Mouse (Mus musculus): ENCODE data around the gene Hsf2. TPM values are rescaled to one million over a fixed set of nuclear protein-coding genes. Genes with fewer than 3 reads are reported as not detected.
"Not testable (repeated sequence)": the region's sequence is repeated elsewhere in the genome, so short reads cannot be mapped to it uniquely, and the experiment has no call there.

Hsf2 gene
- total RNA-seq, 2 experiments from 2014 or later = 12.4 to 16.5 TPM

DNA sequence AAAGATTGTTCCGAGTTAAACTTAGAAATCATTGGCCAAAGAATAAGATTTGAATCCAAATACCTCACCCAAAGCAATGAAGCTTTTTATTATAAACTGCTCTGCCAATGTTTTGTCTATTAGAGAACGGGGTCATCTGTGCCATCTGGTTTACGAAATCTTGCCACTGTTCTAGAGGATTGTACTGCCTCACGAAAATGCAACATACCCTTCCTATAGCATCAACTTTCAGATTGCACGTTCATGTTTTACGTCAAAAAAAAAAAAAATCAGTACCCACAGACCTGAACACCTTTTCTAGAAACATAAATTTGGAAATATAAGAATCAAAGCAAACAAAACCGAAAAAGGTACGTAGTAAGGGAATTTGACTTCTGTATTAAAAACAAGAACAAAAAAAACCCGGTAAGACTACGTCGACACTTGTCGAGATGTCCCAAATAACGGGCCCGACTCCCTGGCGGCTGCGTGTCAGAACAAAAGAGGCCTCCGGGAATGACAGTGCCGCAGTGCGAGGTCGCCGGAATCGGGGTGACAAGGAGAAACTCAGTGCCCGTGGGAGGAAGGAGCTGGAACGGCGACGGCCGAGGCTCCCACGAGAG is 45.5 kb downstream of the Hsf2 start:
- no peak for DNase-seq (ENCODE audit: low spot score in 2 of 2)

DNA sequence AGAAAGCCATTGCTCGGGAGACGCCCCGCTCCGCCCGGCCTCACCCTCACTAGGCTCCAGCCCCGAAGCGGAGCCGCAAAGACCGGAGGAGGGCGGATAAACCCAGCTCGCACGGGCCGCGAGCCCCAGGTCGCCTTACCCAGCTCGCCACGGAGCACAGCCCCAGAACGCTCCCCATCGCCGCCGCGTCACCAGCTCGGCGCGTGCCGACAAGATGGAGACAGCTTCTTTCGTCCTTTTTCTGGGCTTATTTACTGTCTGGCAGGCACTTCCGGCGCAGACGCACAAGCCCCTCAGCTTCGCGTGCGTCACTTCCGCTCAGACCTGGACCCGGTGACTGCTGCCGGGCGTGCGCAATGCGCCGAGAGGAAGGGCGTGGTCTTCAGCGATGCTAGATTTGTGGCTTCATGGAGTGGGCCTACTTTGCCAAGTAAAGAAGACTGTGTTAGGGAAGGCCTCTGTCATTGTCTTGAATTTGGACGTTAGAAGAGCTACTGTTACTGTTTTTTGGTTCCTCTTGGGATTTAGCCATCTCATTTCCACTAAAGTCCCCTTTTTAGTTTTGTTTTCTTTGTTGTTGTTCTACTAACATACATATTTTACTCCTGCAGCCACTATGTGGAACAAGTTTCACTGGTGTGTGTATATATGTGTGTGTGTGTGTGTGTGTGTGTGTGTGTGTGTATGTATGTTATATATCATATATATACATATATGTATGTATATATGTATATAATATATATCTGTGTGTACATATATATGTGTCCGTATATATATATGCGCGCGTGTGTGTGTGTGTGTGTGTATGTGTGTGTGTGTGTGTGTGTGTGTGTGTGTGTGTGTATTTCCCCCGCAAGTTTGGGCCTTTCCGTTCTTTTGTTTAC is 46.3 kb downstream of the Hsf2 start, which contains the start of gene Serinc1:
Serinc1 (minus strand) TSS at position 313 of the 884 bp plus-strand sequence.
- peak; percentile 87 to 89 for DNase-seq (ENCODE audit: low spot score in 2 of 2)

DNA sequence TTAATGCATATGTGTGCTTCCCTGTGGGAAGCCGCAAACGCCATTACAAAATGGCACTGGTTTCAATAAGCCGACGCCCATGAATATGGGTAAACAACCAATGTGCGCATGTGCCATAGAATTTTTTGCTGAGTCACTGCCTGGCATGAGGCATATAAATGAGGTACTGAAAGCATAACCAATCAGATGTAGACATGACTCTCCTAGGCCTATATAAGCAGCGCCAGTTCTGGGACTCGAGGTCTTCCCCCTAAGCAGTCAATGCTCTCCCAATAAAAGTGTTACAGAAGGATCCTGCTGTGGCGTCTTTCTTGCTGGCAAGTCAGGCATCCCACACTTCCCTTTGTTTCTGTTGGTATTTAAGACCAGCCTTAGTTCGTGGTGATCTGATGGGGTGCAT is 57.7 kb downstream of the Hsf2 start:
- DNase-seq (ENCODE audit: low spot score in 2 of 2) = not testable (repeated sequence)

DNA sequence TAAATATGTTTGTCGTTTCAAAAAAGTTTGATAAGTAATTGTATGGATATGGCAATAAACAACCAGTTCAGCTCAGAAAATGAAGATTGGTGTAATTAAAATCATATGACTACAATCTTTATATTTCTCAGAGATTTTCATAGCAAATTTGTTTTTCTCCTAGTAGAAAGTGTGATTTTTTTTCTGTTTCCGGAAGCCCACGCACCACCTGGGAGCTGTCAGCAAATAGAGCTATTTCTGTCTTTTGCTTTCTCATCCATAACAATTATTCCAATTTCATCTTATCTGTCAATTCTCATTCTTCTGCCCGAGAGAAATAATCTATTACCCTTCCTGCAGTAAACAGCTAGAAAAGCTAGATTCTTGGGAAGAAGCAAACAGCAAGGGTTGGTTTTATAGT is 63.4 kb downstream of the Hsf2 start:
- DNase-seq (ENCODE audit: low spot score in 2 of 2) = no peak

DNA sequence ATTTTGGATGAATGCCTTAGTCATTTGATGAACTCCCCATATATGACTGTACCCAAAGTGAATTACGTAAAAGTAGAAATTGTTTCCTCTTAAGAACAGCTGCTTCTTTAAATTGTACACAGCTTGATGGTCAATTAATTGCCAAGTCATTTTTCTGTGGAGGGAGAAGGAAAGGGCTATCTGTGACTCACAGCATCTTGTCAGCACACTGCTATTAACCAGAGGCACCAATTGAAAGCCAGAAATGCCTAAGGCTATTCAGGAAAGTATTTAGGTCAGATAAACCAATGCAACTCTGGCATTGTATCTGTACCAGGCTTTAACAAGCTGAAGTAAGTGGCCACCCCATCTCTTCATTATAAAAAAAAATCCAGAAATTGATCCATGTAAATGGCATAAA is 67.5 kb downstream of the Hsf2 start:
- no peak for DNase-seq (ENCODE audit: low spot score in 2 of 2)

DNA sequence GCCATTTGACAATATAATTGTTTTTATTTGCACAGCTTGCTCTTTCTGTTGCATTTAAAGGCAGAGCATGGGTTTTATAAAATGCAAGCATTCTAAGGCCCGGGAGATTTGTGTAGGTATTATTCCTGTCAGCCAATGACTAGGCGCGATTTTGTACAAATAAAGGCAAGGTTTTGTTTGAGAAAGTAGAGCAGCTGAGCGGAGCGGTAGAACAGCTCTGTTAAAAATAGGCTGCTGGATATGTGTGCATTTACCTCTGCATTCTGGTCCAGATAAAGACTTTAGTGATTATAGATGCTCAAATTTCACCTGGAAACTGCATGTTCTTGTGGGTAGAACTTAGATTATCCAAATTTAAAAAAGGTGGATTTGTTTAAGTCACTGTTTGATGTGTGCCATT is 71.4 kb downstream of the Hsf2 start:
- DNase-seq (ENCODE audit: low spot score in 2 of 2) = no peak

Other genes starting within 250 kb of the Hsf2 start
- 100 to 1,000 TPM; 309 to 380 TPM for gene Serinc1, start 46.1 kb downstream of the Hsf2 start, total RNA-seq (2021)
- 1 to 10 TPM in 1 of 2 experiments, under 1 TPM in 1; 0.80 to 1.2 TPM for gene Pkib, start 145.6 kb downstream of the Hsf2 start, total RNA-seq (2021)